Mouse (Mus musculus): ENCODE results near the gene Svbp.
A peak's percentile ranks its signal among the peaks of the same experiment; 100 is the strongest.

The Svbp gene

GRCm38 (mm10) chr4:119194909-119195581, at the start of gene Svbp:
Gene Svbp, plus strand, starts transcription at chr4:119195306.
- DNase-seq = peak; percentile 81 to 90

- DNase-seq = no peak
These were observed 48.3 kb upstream of the Svbp start for GRCm38 (mm10) chr4:119146816-119147215.

- no peak for DNase-seq
These were observed 47.8 kb upstream of the Svbp start for GRCm38 (mm10) chr4:119147347-119147746.

GRCm38 (mm10) chr4:119148741-119149140, 46.4 kb upstream of the Svbp start:
- DNase-seq = no peak

GRCm38 (mm10) chr4:119157186-119157585, 37.9 kb upstream of the Svbp start:
- peak; percentile 49 to 62 for DNase-seq

DNA sequence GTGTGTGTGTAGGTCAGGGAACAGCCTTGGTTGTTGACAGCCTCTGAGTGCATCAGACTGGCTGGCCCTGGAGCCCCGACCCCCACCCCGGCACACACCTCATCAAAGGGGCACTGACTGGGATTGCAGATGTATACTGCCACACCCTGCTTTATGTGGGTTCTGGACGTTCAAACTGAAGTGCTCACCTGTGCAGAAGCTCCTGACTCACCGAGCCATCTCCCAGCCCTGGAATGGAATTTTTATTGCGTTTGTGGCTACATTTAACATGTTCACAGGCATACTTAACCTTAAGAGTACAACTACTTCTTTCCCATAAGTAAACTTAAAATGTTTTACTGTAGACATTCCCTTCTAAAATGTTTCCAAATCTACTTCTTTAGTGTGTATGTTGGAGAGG, 37.2 kb upstream of the Svbp start:
- DNase-seq = no peak

DNA sequence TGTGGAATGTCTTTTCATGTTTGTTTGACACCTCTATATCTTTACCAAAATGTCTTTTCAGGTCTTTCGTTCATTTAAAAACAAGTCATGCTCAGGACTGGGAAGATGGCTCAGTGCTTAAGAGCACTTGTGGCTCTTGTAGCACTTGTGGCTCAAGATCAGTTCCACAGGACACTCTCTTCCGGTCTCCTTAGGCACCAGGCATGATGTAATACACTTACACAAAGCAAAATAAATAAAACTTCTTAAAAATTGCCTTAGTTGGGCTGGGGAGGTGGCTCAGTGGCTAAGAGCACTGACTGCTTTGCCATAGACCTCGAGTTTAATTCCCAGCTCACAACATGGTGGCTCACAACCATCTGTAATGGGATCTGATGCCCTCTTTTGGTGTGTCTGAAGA, 33.7 kb upstream of the Svbp start:
- no peak for DNase-seq

- no peak for DNase-seq
These were observed 32.1 kb upstream of the Svbp start for GRCm38 (mm10) chr4:119162990-119163389.

- DNase-seq = no peak
These were observed 29.2 kb upstream of the Svbp start for GRCm38 (mm10) chr4:119165916-119166315.

- DNase-seq = no peak
These were observed 28.0 kb upstream of the Svbp start for GRCm38 (mm10) chr4:119167068-119167467.

- DNase-seq = peak; percentile 84 to 88
These were observed 27.4 kb upstream of the Svbp start for GRCm38 (mm10) chr4:119167663-119168062.

DNA sequence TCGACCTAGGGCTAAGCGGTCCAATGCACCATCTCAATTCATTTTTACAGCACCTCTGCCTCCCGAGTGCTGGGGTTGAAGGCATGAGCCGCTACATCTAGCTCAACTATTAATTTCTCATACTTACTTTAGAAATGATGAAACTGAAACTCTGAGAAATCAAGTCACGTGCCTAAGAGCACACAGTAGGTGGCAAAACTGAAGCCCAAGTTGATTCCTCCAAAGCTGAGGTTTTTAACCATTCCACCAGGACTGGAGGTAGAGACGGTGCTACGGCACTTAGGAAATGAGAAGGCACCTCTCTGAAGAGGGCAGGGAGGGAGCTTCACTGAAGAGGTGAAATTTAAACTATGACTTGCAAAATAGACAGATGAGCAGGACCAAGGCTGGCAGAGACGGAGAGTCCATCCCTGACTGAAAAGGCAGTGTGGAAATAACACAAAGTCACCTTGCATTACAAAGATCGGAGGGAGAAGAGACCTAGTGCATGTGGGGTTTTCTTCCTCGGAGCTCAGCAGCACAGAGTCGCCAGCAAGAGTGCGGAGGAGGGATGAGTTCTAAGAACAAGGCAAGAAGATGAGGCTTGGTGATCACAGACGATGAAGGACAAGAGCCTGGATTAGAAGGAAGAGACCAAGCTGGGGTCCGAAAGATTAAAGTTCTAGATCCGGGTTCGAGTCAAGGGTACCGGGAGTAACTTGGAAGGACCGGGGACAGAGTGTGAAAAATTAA, 22.0 kb upstream of the Svbp start:
- DNase-seq = peak in 1 of 2 experiments; percentile 39

DNA sequence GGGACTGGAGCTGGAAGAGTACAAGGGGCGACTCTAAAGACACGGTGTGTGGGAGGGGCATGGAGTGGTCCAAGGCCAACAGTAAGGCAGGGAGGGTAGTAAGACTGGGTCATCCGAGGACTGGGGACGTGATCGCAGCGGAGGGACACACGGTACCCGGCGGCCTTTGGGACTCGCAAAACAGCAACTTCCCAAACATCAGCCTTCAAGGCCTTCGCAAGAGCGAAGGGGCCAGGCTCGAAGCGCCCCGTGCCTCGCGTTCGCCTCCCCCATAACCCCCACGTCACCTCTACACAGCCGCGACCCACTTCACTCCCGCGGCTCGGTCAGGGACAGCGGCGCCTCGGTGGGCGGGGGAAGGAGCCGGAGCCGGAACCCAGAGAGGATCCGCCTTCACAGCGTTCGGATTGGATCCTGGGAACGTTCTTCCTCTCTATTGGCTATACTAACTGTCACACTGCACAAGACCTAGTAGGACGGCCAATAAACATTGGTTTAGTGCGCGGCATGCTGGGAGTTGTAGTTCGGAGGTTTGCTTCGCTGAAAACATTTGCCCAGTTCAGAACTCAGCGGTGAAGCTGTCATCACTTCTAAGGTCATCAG, 21.2 kb upstream of the Svbp start, which contains the start of gene Zfp691:
Gene Zfp691 (minus strand): TSS at position 345 of the 603 bp plus-strand sequence.
- DNase-seq = peak; percentile 93 to 99

- DNase-seq = no peak
These were observed 17.4 kb upstream of the Svbp start for GRCm38 (mm10) chr4:119177702-119178101.

- no peak for DNase-seq
These were observed 16.8 kb upstream of the Svbp start for GRCm38 (mm10) chr4:119178331-119178730.

DNA sequence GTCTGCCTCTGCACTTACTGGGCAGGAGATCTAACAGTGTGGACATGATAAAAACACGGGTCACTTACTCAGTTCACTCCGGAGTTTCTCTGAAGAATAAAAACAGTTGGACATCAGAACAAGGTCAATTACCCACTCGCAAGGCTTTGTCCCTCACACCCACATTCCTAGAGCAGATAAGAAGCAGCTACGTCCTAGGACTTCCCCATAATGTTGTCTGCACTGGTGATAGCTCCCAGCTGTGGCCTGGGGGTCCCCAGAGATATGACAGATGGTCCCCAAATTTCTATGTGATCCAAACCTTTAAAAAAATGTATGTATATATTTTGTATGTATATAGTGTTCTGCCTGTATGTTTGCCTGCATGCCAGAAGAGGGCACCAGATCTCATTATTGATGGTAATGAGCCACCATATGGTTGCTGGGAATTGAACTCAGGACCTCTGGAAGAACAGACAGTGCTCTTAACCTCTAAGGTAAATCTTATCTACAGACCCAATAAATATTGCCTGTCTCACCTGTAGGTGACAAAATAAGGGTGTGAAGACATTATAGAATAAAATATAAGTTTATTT, 14.9 kb upstream of the Svbp start:
- no peak for DNase-seq

DNA sequence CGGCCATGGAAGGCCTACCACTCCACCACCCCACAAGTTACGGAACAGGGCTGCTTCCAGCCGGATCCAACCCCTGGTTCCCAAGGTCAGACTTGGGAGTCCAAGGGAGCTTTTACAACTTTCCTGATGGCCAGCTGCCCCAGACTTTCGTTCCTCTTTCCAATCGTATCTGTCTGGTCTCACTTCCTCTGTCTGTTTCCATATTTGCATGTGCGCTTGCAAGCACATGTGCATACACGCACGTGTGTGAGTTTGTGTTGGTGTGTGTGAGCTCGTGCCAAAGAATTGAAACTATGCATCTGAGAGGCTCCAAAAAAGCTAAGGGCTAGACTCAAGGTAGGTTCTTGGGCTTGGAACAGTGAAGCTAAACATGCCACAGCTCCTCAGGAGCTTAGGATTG, 13.7 kb upstream of the Svbp start:
- DNase-seq = no peak

DNA sequence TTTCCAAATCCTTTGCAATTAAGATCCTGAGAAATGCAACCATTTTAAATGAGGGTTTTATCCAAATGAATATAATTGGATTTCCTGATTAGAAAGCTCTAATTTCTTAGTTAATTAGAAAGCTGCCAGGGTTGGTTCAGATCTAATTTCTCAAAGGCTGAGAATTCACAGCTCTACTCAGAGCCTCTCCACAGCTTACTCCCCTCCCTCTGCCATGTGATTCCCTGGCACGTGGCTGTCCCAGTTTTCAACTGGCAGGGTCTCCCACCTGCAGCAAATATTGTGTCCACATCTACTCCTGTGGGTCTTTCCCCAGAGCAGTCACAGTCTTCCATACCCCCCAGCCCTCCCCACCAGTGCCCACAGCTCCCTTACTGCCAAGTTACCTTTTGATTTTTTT, 11.6 kb upstream of the Svbp start:
- DNase-seq = no peak

DNA sequence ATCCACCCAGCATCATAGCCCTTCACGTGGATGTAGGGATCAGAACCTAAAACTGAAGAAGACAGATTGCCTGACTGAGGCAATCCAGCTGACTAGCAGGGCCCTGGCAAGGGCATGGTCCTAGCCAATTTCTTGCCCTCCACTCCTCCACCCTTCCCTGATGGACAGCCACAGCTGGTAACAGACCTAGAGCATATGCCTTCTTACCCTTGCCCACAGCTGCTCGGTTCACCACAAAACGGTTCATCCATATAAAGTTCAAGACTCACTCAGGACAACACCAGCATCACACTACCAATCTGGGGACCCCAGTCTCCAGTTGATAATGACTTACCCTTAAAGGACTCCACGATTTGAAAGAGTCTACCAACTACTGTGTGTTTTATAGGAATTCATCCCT, 9.3 kb upstream of the Svbp start:
- DNase-seq = no peak

DNA sequence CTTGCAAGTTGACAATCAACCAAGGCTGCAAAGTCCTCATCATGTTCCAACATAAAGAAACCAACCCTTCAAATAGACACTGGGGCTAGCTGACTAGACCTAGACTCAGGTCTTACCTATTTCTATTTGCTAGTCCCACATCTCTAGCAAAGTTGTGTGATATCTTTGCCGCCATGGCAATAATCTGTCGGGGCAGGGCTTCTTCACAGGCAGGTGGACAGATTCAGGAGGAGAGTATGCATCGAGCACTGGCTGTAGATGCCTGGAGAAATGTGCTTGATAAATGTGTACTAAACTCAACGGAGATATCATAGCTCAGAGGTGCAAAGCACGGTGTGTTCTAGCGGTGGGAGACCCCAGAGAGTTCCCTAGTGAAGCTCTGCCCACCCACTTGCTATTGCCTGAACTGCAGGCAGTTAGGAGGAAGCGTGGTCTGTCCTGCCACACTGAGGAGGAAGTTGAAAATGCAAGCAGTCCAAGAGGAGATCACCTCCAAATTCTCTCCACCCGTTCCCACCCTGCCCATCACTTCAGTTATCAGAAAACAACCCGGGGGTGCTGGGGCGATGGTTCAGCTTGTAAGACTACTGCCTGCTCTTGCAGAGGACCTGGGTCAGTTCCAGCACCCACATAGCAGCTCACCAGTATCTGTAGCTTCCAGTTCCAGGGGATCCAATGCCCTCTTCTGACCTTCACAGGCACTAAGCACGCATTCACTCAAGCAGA, 6.9 kb upstream of the Svbp start:
- no peak for DNase-seq

DNA sequence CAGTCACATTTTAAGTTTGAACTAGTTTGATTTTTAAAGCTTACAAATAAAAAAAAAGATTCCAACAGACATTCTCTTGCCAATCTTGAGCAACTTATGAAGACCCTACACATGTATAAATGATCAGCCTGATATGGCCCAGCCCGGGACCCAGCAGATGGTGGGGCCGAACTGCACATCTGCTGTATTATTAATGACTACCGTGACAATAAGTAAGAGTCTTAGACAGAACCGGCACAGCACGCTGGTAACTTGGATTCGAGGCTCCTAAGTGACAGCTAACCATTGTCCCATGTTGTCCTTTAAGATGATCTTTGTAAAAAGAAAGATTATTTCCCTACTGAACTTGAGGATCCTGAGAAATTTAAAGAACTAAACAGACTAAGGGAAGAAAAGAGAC, 5.7 kb upstream of the Svbp start:
- no peak for DNase-seq

GRCm38 (mm10) chr4:119189864-119190263, 5.2 kb upstream of the Svbp start, which contains the start of gene Ermap:
Gene Ermap, minus strand, starts transcription at chr4:119190011.
- no peak for DNase-seq

GRCm38 (mm10) chr4:119190618-119191017, 4.5 kb upstream of the Svbp start:
- DNase-seq = no peak

Measured in cerebellum, adult 18-20 months (tissue).